Mouse (Mus musculus) layer of hippocampus, postnatal 25 days (tissue): Measurements from ENCODE around the gene Faah. TPM values are rescaled to one million over a fixed set of nuclear protein-coding genes. Genes with fewer than 3 reads are reported as not detected.

Experiments
- total RNA-seq, 2 experiments: library from RNA; stranded (reverse); gene quantifications; 2 replicates each; pipeline ENCODE4 v1.2.3; 2021

The Faah gene
- total RNA-seq, 2 experiments from 2014 or later: 139 to 163 TPM

Other genes with a start within 250 kb of the Faah start
- gene Tex38, start 236.9 kb downstream of the Faah start, total RNA-seq: under 1 TPM; 0.59 to 0.80 TPM
- gene Atpaf1, start 233.1 kb downstream of the Faah start, total RNA-seq: 10 to 100 TPM; 45.7 to 51.8 TPM
- 1 to 10 TPM; 5.1 to 5.3 TPM for gene Mob3c, start 189.8 kb downstream of the Faah start, total RNA-seq
- 10 to 100 TPM; 39.5 to 53.9 TPM for gene Mknk1, start 178.7 kb downstream of the Faah start, total RNA-seq
- under 1 TPM in 1 of 2 experiments, not detected in 1; 0.22 TPM for gene Kncn, start 133.5 kb downstream of the Faah start, total RNA-seq
- gene 6430628N08Rik, start 127.3 kb downstream of the Faah start, total RNA-seq: under 1 TPM in 1 of 2 experiments, not detected in 1; 0.22 TPM
- gene Dmbx1, start 78.0 kb downstream of the Faah start, total RNA-seq: under 1 TPM in 1 of 2 experiments, not detected in 1; 0.07 TPM
- 1 to 10 TPM; 7.5 to 8.3 TPM for gene Nsun4, start 36.0 kb upstream of the Faah start, total RNA-seq
- 100 to 1,000 TPM; 385 to 447 TPM for gene Uqcrh, start 57.1 kb upstream of the Faah start, total RNA-seq
- 10 to 100 TPM; 46.0 to 46.8 TPM for gene Lrrc41, start 57.3 kb upstream of the Faah start, total RNA-seq
- gene Rad54l, start 105.8 kb upstream of the Faah start, total RNA-seq: under 1 TPM; 0.54 to 0.99 TPM
- 10 to 100 TPM; 64.5 to 68.6 TPM for gene Pomgnt1, start 105.9 kb upstream of the Faah start, total RNA-seq
- gene Lurap1, start 133.4 kb upstream of the Faah start, total RNA-seq: 10 to 100 TPM; 19.7 to 23.7 TPM
- gene Tspan1, start 149.7 kb upstream of the Faah start, total RNA-seq: not detected
- gene 1700042G07Rik, start 155.4 kb upstream of the Faah start, total RNA-seq: not detected
- gene Gm49337, start 155.5 kb upstream of the Faah start, total RNA-seq: 1 to 10 TPM in 1 of 2 experiments, not detected in 1; 2.9 TPM
- gene Pik3r3, start 203.7 kb upstream of the Faah start, total RNA-seq: 10 to 100 TPM; 40.1 to 41.7 TPM